11 mouse cellular contexts compared by ENCODE assay signal in genomic region chr4:53796865-53797772, GRCm38 (mm10). TPM values are rescaled to one million over a fixed set of nuclear protein-coding genes. Genes with fewer than 3 reads are reported as not detected.
DNase-seq lines count a peak whose midpoint lies in the region; ATAC-seq lines count a peak whose summit lies in the region.
"Had no signal": no experiment of that assay in that cellular context is flagged by ENCODE, and none has a peak within 500 bp of the region (broad histone marks: within the 10 kb centered on the region; RNA-seq: fewer than 3 reads in every experiment).

No protein-coding gene starts in this region.

- H3K9me3 ChIP-seq in neural tube, embryonic 12.5 days: no peaks in the 10 kb centered on the region
- H3K9me3 ChIP-seq in forebrain, embryonic 12.5 days: no peaks in the 10 kb centered on the region
- no peaks in the 10 kb centered on the region for H3K9me3 ChIP-seq in midbrain, embryonic 10.5 days (replicated peaks)
- H3K9me3 ChIP-seq: kidney, embryonic 15.5 days; limb, embryonic 13.5 days; lung, embryonic 15.5 days had no signal

- no peaks in the 10 kb centered on the region for H3K36me3 ChIP-seq in neural tube, embryonic 12.5 days
- H3K36me3 ChIP-seq in forebrain, embryonic 12.5 days (replicated peaks): no peaks in the 10 kb centered on the region
- no peaks in the 10 kb centered on the region for H3K36me3 ChIP-seq in midbrain, embryonic 10.5 days
- H3K36me3 ChIP-seq: kidney, embryonic 15.5 days; limb, embryonic 13.5 days; lung, embryonic 15.5 days had no signal

- H3K27ac ChIP-seq in neural tube, embryonic 12.5 days: no peak overlapping the region
- peak overlapping the region; percentile 74 for H3K27ac ChIP-seq in forebrain, embryonic 12.5 days
- H3K27ac ChIP-seq in midbrain, embryonic 10.5 days (replicated peaks): peak overlapping the region; percentile 85
- H3K27ac ChIP-seq: kidney, embryonic 15.5 days; limb, embryonic 13.5 days; lung, embryonic 15.5 days had no signal

- no peak for DNase-seq in neural tube, embryonic 10.5 days (ENCODE audit: extremely low spot score, low spot score)
- DNase-seq in midbrain, embryonic 10.5 days (ENCODE audit: low spot score): peak; percentile 84
- DNase-seq in spleen, adult 18-20 months: no peak
- DNase-seq in urinary bladder, postnatal 25 days (ENCODE audit: low spot score): no peak
- no peak for DNase-seq in left cerebral cortex, adult 9 months (ENCODE audit: low spot score in 2 of 2)
- DNase-seq: cerebellum, postnatal 14 days had no signal

- no peak overlapping the region for H3K9ac ChIP-seq in neural tube, embryonic 12.5 days
- peak overlapping the region; percentile 36; the same call in 1 of the 2 replicates for H3K9ac ChIP-seq in forebrain, embryonic 12.5 days
- H3K9ac ChIP-seq: kidney, embryonic 15.5 days; limb, embryonic 13.5 days; lung, embryonic 15.5 days had no signal

- peak overlapping the region; percentile 23; the same call in 1 of the 2 replicates for H3K4me2 ChIP-seq in neural tube, embryonic 12.5 days (replicated peaks)
- peak overlapping the region; percentile 43 for H3K4me2 ChIP-seq in forebrain, embryonic 12.5 days
- H3K4me2 ChIP-seq: kidney, embryonic 15.5 days; limb, embryonic 13.5 days; lung, embryonic 15.5 days had no signal

- H3K4me1 ChIP-seq in neural tube, embryonic 12.5 days: peaks cover 7% of the 10 kb centered on the region; the same call in 1 of the 2 replicates
- H3K4me1 ChIP-seq in forebrain, embryonic 12.5 days: peaks cover 46% of the 10 kb centered on the region
- H3K4me1 ChIP-seq in midbrain, embryonic 10.5 days: peaks cover 67% of the 10 kb centered on the region

- 25% methylated on average over 18 of the region's 18 CpGs for WGBS in neural tube, embryonic 12.5 days
- 2% methylated on average over 18 of the region's 18 CpGs for WGBS in forebrain, embryonic 12.5 days
- WGBS in midbrain, embryonic 10.5 days: 4% methylated on average over 18 of the region's 18 CpGs

- peak; percentile 65 for ATAC-seq in neural tube, embryonic 12.5 days (ENCODE audit: low FRiP score, low read depth)
- peak; percentile 85 for ATAC-seq in forebrain, embryonic 12.5 days (ENCODE audit: low FRiP score)

- no peaks in the 10 kb centered on the region for H3K27me3 ChIP-seq in neural tube, embryonic 12.5 days (replicated peaks)
- no peaks in the 10 kb centered on the region for H3K27me3 ChIP-seq in forebrain, embryonic 12.5 days
- peaks cover 31% of the 10 kb centered on the region for H3K27me3 ChIP-seq in midbrain, embryonic 10.5 days (ENCODE audit: low read depth, poor library complexity, severe bottlenecking)
- H3K27me3 ChIP-seq: kidney, embryonic 15.5 days; limb, embryonic 13.5 days; lung, embryonic 15.5 days had no signal

- H3K4me3 ChIP-seq in neural tube, embryonic 12.5 days: no peak overlapping the region
- H3K4me3 ChIP-seq in forebrain, embryonic 12.5 days (replicated peaks): peak overlapping the region; percentile 16
- peak overlapping the region; percentile 39 for H3K4me3 ChIP-seq in midbrain, embryonic 10.5 days
- H3K4me3 ChIP-seq: kidney, embryonic 15.5 days; limb, embryonic 13.5 days; lung, embryonic 15.5 days had no signal

RNA-seq across cellular contexts. Expression of gene Tal2, which starts 17.6 kb away (rescaled TPM):
- 0.13 and 0.27 TPM in 2 replicates for polyA plus RNA-seq in neural tube, embryonic 12.5 days (2016; fragmentation: Nextera tagmentation; extraction: Ambion mirVana)
- polyA plus RNA-seq in forebrain, embryonic 12.5 days (2016; fragmentation: Nextera tagmentation; extraction: Ambion mirVana): 3.1 and 5.3 TPM in 2 replicates
- 22.1 and 33.5 TPM in 2 replicates for polyA plus RNA-seq in midbrain, embryonic 10.5 days (2016; fragmentation: Nextera tagmentation; extraction: Ambion mirVana)

RNA-seq across cellular contexts. Expression of gene Tmem38b, which starts 28.7 kb away (rescaled TPM):
- 5.3 and 5.4 TPM in 2 replicates for polyA plus RNA-seq in neural tube, embryonic 12.5 days (2016; fragmentation: Nextera tagmentation; extraction: Ambion mirVana)
- polyA plus RNA-seq in forebrain, embryonic 12.5 days (2016; fragmentation: Nextera tagmentation; extraction: Ambion mirVana): 7.7 and 8.1 TPM in 2 replicates
- 9.7 and 9.8 TPM in 2 replicates for polyA plus RNA-seq in midbrain, embryonic 10.5 days (2016; fragmentation: Nextera tagmentation; extraction: Ambion mirVana)
